Mouse (Mus musculus): ENCODE measurements at regions not wholly inside any gene's neighbourhood (a gene's known extent, or its start where the extent isn't known, plus 50 kb on each side); places are given as distances from the start of the nearest gene placed in this dataset.

- TF ChIP-seq CTCF (IDR thresholded peaks at IDR 0.05; ENCODE audit: extremely low read depth, insufficient read length, insufficient replicate concordance, low read depth, low read length) (no peak), POLR2A (IDR thresholded peaks at IDR 0.05; ENCODE audit: low read depth, low read length) (no peak)
Measured at GRCm38 (mm10) chr1:169416701-169417100, 114.6 kb downstream of the Nuf2 start.
